Mouse (Mus musculus): Measurements from ENCODE around the gene Pgghg. TPM values are rescaled to one million over a fixed set of nuclear protein-coding genes. Genes with fewer than 3 reads are reported as not detected.

Gene Pgghg
- polyA plus RNA-seq, 1 experiment from 2014 or later, result 12.4 TPM

DNA sequence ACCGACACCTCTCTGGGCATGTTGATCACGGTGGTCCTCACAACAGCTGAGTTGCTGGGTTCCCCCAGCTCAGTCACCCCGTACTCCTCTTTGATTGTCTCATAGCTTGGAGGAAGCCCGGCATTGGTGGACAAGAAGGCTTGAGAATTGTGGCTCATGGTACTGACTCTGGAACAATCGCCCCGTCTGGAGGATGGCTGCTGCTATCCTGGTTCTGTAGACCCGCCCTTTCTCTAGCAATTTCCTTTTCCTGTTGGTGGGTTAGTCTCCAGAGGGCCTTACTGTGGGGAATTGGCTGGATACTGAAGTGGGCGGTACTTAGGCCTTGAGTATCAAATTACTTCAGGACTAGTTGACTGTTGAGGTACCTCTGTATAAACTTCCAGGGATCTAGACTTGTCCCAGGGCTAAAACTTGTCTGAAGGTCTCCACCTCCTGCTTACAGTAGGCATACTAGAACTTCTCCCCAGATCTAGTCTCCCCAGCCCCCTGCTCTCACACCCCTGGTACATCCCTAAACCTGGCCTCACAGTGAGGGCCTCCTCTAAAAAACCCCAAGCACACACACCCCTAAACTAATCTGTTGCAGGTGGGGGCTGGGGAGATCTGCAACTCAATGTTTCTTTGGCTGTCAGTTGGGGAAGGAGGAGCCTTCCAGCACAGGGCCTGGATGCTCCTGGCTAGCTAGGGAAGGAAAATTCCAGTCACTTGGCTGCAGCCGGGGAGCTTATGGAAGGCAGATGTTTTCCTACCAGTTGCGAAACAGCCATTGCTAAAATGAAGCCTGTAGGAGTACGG, 14.8 kb downstream of the Pgghg start, which contains the start of the genes Gm45717 and Ifitm2:
Gene Gm45717 (minus strand): TSS at position 180 of the 798 bp plus-strand sequence.
Gene Ifitm2 (minus strand): TSS at position 230 of the 798 bp plus-strand sequence.
- peak within 1 kb of the TSS; percentile 86 for H3K27ac ChIP-seq (ENCODE audit: low read length)
- no peaks in the 10 kb centered on the region for H3K9me3 ChIP-seq (replicated peaks; ENCODE audit: control insufficient read depth, low read length)
- H3K27me3 ChIP-seq (ENCODE audit: control insufficient read depth, insufficient read depth, low read length), result peaks cover 3% of the 10 kb centered on the region
- no peaks in the 10 kb centered on the region for H3K36me3 ChIP-seq (ENCODE audit: control insufficient read depth, insufficient read depth)
- 8% methylated on average over 11 of the region's 11 CpGs for WGBS
- peak within 1 kb of the TSS; percentile 69 for H3K4me3 ChIP-seq (ENCODE audit: low read length)
- H3K4me2 ChIP-seq (ENCODE audit: low read depth, low read length), result peak within 1 kb of the TSS; percentile 82
- peak within 1 kb of the TSS; percentile 81 for H3K9ac ChIP-seq (ENCODE audit: low read length)
- peak; percentile 81 for ATAC-seq (replicated peaks; ENCODE audit: extremely low read depth, insufficient read depth, low FRiP score)
- peaks cover 24% of the 10 kb centered on the region for H3K4me1 ChIP-seq (ENCODE audit: control insufficient read depth, insufficient read depth, low read length)

DNA sequence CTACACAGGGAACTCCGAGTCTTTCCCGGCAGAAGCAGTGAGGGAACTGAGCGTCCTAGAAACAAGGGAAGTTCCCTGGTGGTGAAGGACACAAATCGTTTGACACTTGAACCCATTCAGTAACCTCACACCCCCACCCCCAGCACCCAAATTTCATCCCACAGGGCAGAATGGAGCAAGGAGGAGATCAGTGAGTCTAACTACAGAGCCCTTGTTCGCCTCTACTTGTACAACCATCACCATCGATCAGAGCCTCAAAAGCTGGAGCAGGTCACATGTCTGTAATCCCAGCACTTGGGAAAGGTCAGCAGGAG, 15.3 kb downstream of the Pgghg start:
- ATAC-seq (replicated peaks; ENCODE audit: extremely low read depth, insufficient read depth, low FRiP score), result no peak
- peaks cover 3% of the 10 kb centered on the region for H3K27me3 ChIP-seq (ENCODE audit: control insufficient read depth, insufficient read depth, low read length)

GRCm38 (mm10) chr7:140959181-140959901, 18.1 kb downstream of the Pgghg start:
- Histone ChIP-seq H3K9ac (ENCODE audit: low read length) (peak overlapping the region; percentile 29; the same call in 1 of the 2 replicates), H3K4me2 (ENCODE audit: low read depth, low read length) (no peak overlapping the region), H3K36me3 (ENCODE audit: control insufficient read depth, insufficient read depth) (no peaks in the 10 kb centered on the region), H3K4me1 (ENCODE audit: control insufficient read depth, insufficient read depth, low read length) (peaks cover 12% of the 10 kb centered on the region), H3K27ac (ENCODE audit: low read length) (no peak overlapping the region), H3K9me3 (replicated peaks; ENCODE audit: control insufficient read depth, low read length) (no peaks in the 10 kb centered on the region), H3K4me3 (ENCODE audit: low read length) (no peak overlapping the region), H3K27me3 (ENCODE audit: control insufficient read depth, insufficient read depth, low read length) (peaks cover 3% of the 10 kb centered on the region)
- ATAC-seq (replicated peaks; ENCODE audit: extremely low read depth, insufficient read depth, low FRiP score), result no peak
- WGBS, result 16% methylated on average over 9 of the region's 9 CpGs

More for the DNA sequence above, 15.3 kb downstream of the Pgghg start:
- no peaks in the 10 kb centered on the region for H3K9me3 ChIP-seq (replicated peaks; ENCODE audit: control insufficient read depth, low read length)
- H3K9ac ChIP-seq (ENCODE audit: low read length), result no peak overlapping the region; the same call in 1 of the 2 replicates
- peaks cover 20% of the 10 kb centered on the region for H3K4me1 ChIP-seq (ENCODE audit: control insufficient read depth, insufficient read depth, low read length)
- no peak overlapping the region for H3K4me3 ChIP-seq (ENCODE audit: low read length)
- H3K36me3 ChIP-seq (ENCODE audit: control insufficient read depth, insufficient read depth), result no peaks in the 10 kb centered on the region
- peak overlapping the region; percentile 86 for H3K27ac ChIP-seq (ENCODE audit: low read length)
- peak overlapping the region; percentile 82 for H3K4me2 ChIP-seq (ENCODE audit: low read depth, low read length)
- 40% methylated on average over 6 of the region's 6 CpGs for WGBS

DNA sequence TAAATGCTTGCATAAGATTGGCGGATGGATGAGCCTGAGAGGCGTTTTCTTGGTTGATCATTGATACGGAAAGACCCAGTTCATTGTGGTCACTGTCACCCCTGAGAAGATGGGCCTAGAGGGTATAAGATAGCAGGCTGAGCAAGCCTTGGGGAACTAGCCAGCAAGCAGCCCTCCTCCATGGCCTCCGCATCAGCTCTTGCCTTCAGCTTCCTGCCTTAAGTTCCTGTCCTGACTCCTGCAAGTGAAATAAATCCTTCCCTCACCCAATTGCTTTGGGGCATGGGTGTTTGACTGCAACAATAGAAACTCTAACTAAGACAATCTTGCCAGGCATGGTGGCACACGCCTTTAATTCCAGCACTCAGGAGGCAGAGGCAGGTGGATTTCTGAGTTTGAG, 18.8 kb downstream of the Pgghg start:
- 76% methylated on average over 5 of the region's 5 CpGs for WGBS
- Histone ChIP-seq H3K4me2 (ENCODE audit: low read depth, low read length) (no peak overlapping the region), H3K27ac (ENCODE audit: low read length) (no peak overlapping the region), H3K9me3 (replicated peaks; ENCODE audit: control insufficient read depth, low read length) (no peaks in the 10 kb centered on the region), H3K27me3 (ENCODE audit: control insufficient read depth, insufficient read depth, low read length) (peaks cover 3% of the 10 kb centered on the region), H3K4me3 (ENCODE audit: low read length) (no peak overlapping the region), H3K4me1 (ENCODE audit: control insufficient read depth, insufficient read depth, low read length) (peaks cover 10% of the 10 kb centered on the region), H3K36me3 (ENCODE audit: control insufficient read depth, insufficient read depth) (no peaks in the 10 kb centered on the region), H3K9ac (ENCODE audit: low read length) (no peak overlapping the region)
- no peak for ATAC-seq (replicated peaks; ENCODE audit: extremely low read depth, insufficient read depth, low FRiP score)

GRCm38 (mm10) chr7:140961416-140961815, 20.2 kb downstream of the Pgghg start:
- 77% methylated on average over 2 of the region's 2 CpGs for WGBS
- ATAC-seq (replicated peaks; ENCODE audit: extremely low read depth, insufficient read depth, low FRiP score), result no peak
- peaks cover 3% of the 10 kb centered on the region for H3K27me3 ChIP-seq (ENCODE audit: control insufficient read depth, insufficient read depth, low read length)
- H3K27ac ChIP-seq (ENCODE audit: low read length), result no peak overlapping the region
- H3K36me3 ChIP-seq (ENCODE audit: control insufficient read depth, insufficient read depth), result no peaks in the 10 kb centered on the region
- peaks cover 5% of the 10 kb centered on the region for H3K4me1 ChIP-seq (ENCODE audit: control insufficient read depth, insufficient read depth, low read length)
- H3K4me2 ChIP-seq (ENCODE audit: low read depth, low read length), result no peak overlapping the region
- H3K9me3 ChIP-seq (replicated peaks; ENCODE audit: control insufficient read depth, low read length), result no peaks in the 10 kb centered on the region
- H3K9ac ChIP-seq (ENCODE audit: low read length), result no peak overlapping the region
- H3K4me3 ChIP-seq (ENCODE audit: low read length), result no peak overlapping the region

- Histone ChIP-seq H3K4me3 (ENCODE audit: low read length) (no peak overlapping the region), H3K4me2 (ENCODE audit: low read depth, low read length) (no peak overlapping the region)
These were observed 21.5 kb downstream of the Pgghg start for GRCm38 (mm10) chr7:140962733-140963132.

GRCm38 (mm10) chr7:140966921-140967320, 25.7 kb downstream of the Pgghg start, which contains the start of gene Ifitm1:
Gene Ifitm1, plus strand, starts transcription at chr7:140967221.
- Histone ChIP-seq H3K4me3 (ENCODE audit: low read length) (no peak within 1 kb of the TSS), H3K27me3 (ENCODE audit: control insufficient read depth, insufficient read depth, low read length) (peaks cover 6% of the 10 kb centered on the region), H3K27ac (ENCODE audit: low read length) (no peak within 1 kb of the TSS), H3K4me1 (ENCODE audit: control insufficient read depth, insufficient read depth, low read length) (no peaks in the 10 kb centered on the region), H3K9ac (ENCODE audit: low read length) (no peak within 1 kb of the TSS), H3K9me3 (replicated peaks; ENCODE audit: control insufficient read depth, low read length) (no peaks in the 10 kb centered on the region), H3K36me3 (ENCODE audit: control insufficient read depth, insufficient read depth) (no peaks in the 10 kb centered on the region), H3K4me2 (ENCODE audit: low read depth, low read length) (no peak within 1 kb of the TSS)
- 79% methylated on average over 4 of the region's 4 CpGs for WGBS
- no peak for ATAC-seq (replicated peaks; ENCODE audit: extremely low read depth, insufficient read depth, low FRiP score)

More at GRCm38 (mm10) chr7:140962733-140963132, 21.5 kb downstream of the Pgghg start:
- Histone ChIP-seq H3K36me3 (ENCODE audit: control insufficient read depth, insufficient read depth) (no peaks in the 10 kb centered on the region), H3K27me3 (ENCODE audit: control insufficient read depth, insufficient read depth, low read length) (peaks cover 9% of the 10 kb centered on the region), H3K4me1 (ENCODE audit: control insufficient read depth, insufficient read depth, low read length) (peaks cover 2% of the 10 kb centered on the region; the same call in 1 of the 2 replicates), H3K27ac (ENCODE audit: low read length) (no peak overlapping the region), H3K9ac (ENCODE audit: low read length) (no peak overlapping the region), H3K9me3 (replicated peaks; ENCODE audit: control insufficient read depth, low read length) (no peaks in the 10 kb centered on the region)
- no peak for ATAC-seq (replicated peaks; ENCODE audit: extremely low read depth, insufficient read depth, low FRiP score)
- 88% methylated on average over 2 of the region's 2 CpGs for WGBS

DNA sequence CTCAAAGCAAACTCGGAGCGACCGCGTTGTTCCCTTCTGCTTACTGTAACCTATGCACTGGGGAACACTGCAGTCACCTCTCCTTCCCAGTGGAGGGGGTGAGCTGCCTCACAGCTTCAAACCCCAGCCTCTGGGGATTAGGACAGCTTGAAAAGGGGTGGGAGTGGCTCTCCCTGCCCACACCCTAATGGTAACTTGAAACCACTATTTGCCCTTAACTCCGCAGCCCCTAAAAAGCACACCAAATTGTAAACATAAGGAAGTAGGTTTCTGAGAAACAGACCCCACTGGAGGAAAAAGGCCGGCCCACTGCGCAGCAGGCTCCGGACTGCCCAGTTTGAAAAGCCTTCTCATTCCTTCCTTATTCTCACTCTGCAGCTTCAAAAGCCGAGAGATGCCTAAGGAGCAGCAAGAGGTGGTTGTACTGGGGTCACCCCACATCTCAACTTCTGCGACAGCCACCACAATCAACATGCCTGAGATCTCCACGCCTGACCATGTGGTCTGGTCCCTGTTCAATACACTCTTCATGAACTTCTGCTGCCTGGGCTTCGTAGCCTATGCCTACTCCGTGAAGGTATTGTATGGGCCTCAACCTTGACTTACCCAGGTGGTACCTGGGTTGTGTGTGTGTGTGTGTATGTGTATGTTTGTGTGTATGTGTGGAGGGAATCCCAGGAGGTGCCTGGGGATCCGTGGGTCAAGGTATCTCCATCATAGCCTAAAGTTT, 26.8 kb downstream of the Pgghg start:
- no peak overlapping the region for H3K27ac ChIP-seq (ENCODE audit: low read length)
- H3K9me3 ChIP-seq (replicated peaks; ENCODE audit: control insufficient read depth, low read length), result no peaks in the 10 kb centered on the region
- no peak overlapping the region for H3K9ac ChIP-seq (ENCODE audit: low read length)
- H3K36me3 ChIP-seq (ENCODE audit: control insufficient read depth, insufficient read depth), result no peaks in the 10 kb centered on the region
- H3K4me1 ChIP-seq (ENCODE audit: control insufficient read depth, insufficient read depth, low read length), result no peaks in the 10 kb centered on the region
- 14% methylated on average over 14 of the region's 14 CpGs for WGBS
- no peak overlapping the region for H3K4me3 ChIP-seq (ENCODE audit: low read length)
- H3K27me3 ChIP-seq (ENCODE audit: control insufficient read depth, insufficient read depth, low read length), result peaks cover 6% of the 10 kb centered on the region
- ATAC-seq (replicated peaks; ENCODE audit: extremely low read depth, insufficient read depth, low FRiP score), result no peak
- no peak overlapping the region for H3K4me2 ChIP-seq (ENCODE audit: low read depth, low read length)

All from heart, embryonic 16.5 days (tissue).